In genomic region chr10:19584064-19584463, GRCm38 (mm10) we compare ENCODE assay signal across 9 mouse cellular contexts. TPM values are rescaled to one million over a fixed set of nuclear protein-coding genes. Genes with fewer than 3 reads are reported as not detected.
A peak's percentile ranks its signal among the peaks of the same experiment; 100 is the strongest.
DNase-seq lines count a peak whose midpoint lies in the region; TF ChIP-seq lines count a peak whose summit lies in the region.
"Had no signal": no experiment of that assay in that cellular context is flagged by ENCODE, and none has a peak within 500 bp of the region (broad histone marks: within the 10 kb centered on the region; RNA-seq: fewer than 3 reads in every experiment).

No protein-coding gene starts in this region.

- peak overlapping the region; percentile 33; the same call in 1 of the 2 replicates for H3K9ac ChIP-seq in MEL (ENCODE audit: control insufficient read depth, low read depth, low read length, poor library complexity, severe bottlenecking)

- TF ChIP-seq EP300 in MEL (IDR thresholded peaks at IDR 0.05; ENCODE audit: low read depth in 1 of 2, low read length in 2 of 2), result peak in 1 of 2 experiments; percentile 74; a peak in 2 of 4 replicates

- peak; percentile 34 for DNase-seq in kidney, adult 2 months
- no peak for DNase-seq in kidney, adult 9 months
- DNase-seq in MEL (ENCODE audit: low read depth, low spot score), result peak; percentile 89
- no peak for DNase-seq in limb, embryonic 10.5 days (ENCODE audit: low spot score)
- DNase-seq in spleen, postnatal 36 days (ENCODE audit: low spot score in 2 of 2), result peak; percentile 82 to 85
- no peak for DNase-seq in cerebellum, adult 9-10 months
- no peak for DNase-seq in cerebellum, adult 18-20 months
- DNase-seq in c-Kit-positive CD71-positive TER-119-positive erythroid progenitor cells, embryonic 14.5 days (ENCODE audit: low spot score), result no peak

- peaks cover 3% of the 10 kb centered on the region; the same call in 1 of the 2 replicates for H3K4me1 ChIP-seq in kidney, adult 2 months (ENCODE audit: control insufficient read depth, insufficient read depth, low read length)
- peaks cover 25 to 26% of the 10 kb centered on the region in 2 experiments for H3K4me1 ChIP-seq in MEL (ENCODE audit: control insufficient read depth in 1 of 2, insufficient read depth in 2 of 2, low read length in 2 of 2)
- peaks cover 6% of the 10 kb centered on the region for H3K4me1 ChIP-seq in limb, embryonic 10.5 days

- H3K27me3 ChIP-seq in kidney, adult 2 months (replicated peaks; ENCODE audit: control insufficient read depth, insufficient read depth, low read length), result no peaks in the 10 kb centered on the region
- H3K27me3 ChIP-seq in MEL (ENCODE audit: control insufficient read depth in 1 of 2, insufficient read depth in 2 of 2, low read length in 2 of 2), result no peaks in the 10 kb centered on the region
- no peaks in the 10 kb centered on the region for H3K27me3 ChIP-seq in limb, embryonic 10.5 days (ENCODE audit: low read depth, poor library complexity, severe bottlenecking)

- no peaks in the 10 kb centered on the region for H3K9me3 ChIP-seq in MEL (replicated peaks; ENCODE audit: insufficient read depth, low read length)
- no peaks in the 10 kb centered on the region for H3K9me3 ChIP-seq in limb, embryonic 10.5 days (replicated peaks)

- H3K27ac ChIP-seq in kidney, adult 2 months (ENCODE audit: insufficient read depth, low read depth, low read length), result no peak overlapping the region
- peak overlapping the region; percentile 92 for H3K27ac ChIP-seq in MEL (ENCODE audit: control insufficient read depth, low read depth, low read length)
- peak overlapping the region; percentile 54; the same call in 1 of the 2 replicates for H3K27ac ChIP-seq in limb, embryonic 10.5 days

- TF ChIP-seq POLR2A in kidney, adult 2 months (IDR thresholded peaks at IDR 0.05; ENCODE audit: low read depth, low read length), result no peak
- TF ChIP-seq POLR2A in MEL (IDR thresholded peaks at IDR 0.05; ENCODE audit: control insufficient read depth in 1 of 2, insufficient read depth in 1 of 2, low read depth in 1 of 2, low read length in 2 of 2, poor library complexity in 1 of 2), result peak in 1 of 2 experiments; percentile 60; a peak in 2 of 4 replicates

- TF ChIP-seq RAD21 in MEL (IDR thresholded peaks at IDR 0.05; ENCODE audit: low read depth, low read length), result no peak

- H3K4me3 ChIP-seq in kidney, adult 2 months (ENCODE audit: insufficient read depth, low read depth, low read length), result no peak overlapping the region
- H3K4me3 ChIP-seq in MEL (ENCODE audit: control insufficient read depth in 1 of 2, insufficient read depth in 1 of 2, low read depth in 2 of 2, low read length in 2 of 2), result no peak overlapping the region
- H3K4me3 ChIP-seq in limb, embryonic 10.5 days, result no peak overlapping the region
- H3K4me3 ChIP-seq: myocyte had no signal

- no peak for TF ChIP-seq CTCF in kidney, adult 2 months (conservative IDR thresholded peaks at IDR 0.05; ENCODE audit: insufficient read depth, insufficient read length, low read depth, low read length)
- no peak for TF ChIP-seq CTCF in MEL (IDR thresholded peaks at IDR 0.05 in 2 of 3, conservative IDR thresholded peaks at IDR 0.05 in 1 of 3; ENCODE audit: control insufficient read depth in 1 of 3, insufficient read depth in 1 of 3, low read depth in 2 of 3, low read length in 3 of 3, poor library complexity in 1 of 3, severe bottlenecking in 1 of 3)

- 88% methylated on average over 2 of the region's 2 CpGs for WGBS in kidney, adult 2 months
- 85% methylated on average over 2 of the region's 2 CpGs for WGBS in limb, embryonic 10.5 days

- H3K79me2 ChIP-seq in MEL (ENCODE audit: control insufficient read depth, insufficient read depth, low read length, poor library complexity), result no peaks in the 10 kb centered on the region

- H3K36me3 ChIP-seq in kidney, adult 2 months (ENCODE audit: control insufficient read depth, insufficient read depth, low read length), result no peaks in the 10 kb centered on the region
- peaks cover 0 to 35% of the 10 kb centered on the region in 2 experiments; a peak in 2 of 4 replicates for H3K36me3 ChIP-seq in MEL (ENCODE audit: control insufficient read depth in 1 of 2, insufficient read depth in 2 of 2, low read length in 2 of 2)
- no peaks in the 10 kb centered on the region for H3K36me3 ChIP-seq in limb, embryonic 10.5 days

TF ChIP-seq in MEL, 35 proteins besides CTCF, POLR2A, EP300 and RAD21:
- no peak for TF ChIP-seq MAX (IDR thresholded peaks at IDR 0.05; ENCODE audit: low read length)
- TF ChIP-seq MAFK (IDR thresholded peaks at IDR 0.05; ENCODE audit: borderline replicate concordance, low read depth, low read length), result no peak
- no peak for TF ChIP-seq USF2 (IDR thresholded peaks at IDR 0.05; ENCODE audit: borderline replicate concordance in 1 of 2, insufficient read depth in 1 of 2, low read depth in 1 of 2, low read length in 2 of 2)
- TF ChIP-seq MAZ (IDR thresholded peaks at IDR 0.05; ENCODE audit: low read depth, low read length), result peak; percentile 68; the same call in 1 of the 2 replicates
- 0 out of 2 replicates have a peak, but pooled peaks have one; percentile 40 for TF ChIP-seq RCOR1 (IDR thresholded peaks at IDR 0.05; ENCODE audit: low read depth, low read length)
- TF ChIP-seq CHD2 (IDR thresholded peaks at IDR 0.05; ENCODE audit: low read length), result no peak; the same call in 1 of the 2 replicates
- TF ChIP-seq ZNF384 (IDR thresholded peaks at IDR 0.05; ENCODE audit: low read depth, low read length), result no peak
- no peak for TF ChIP-seq GABPA (IDR thresholded peaks at IDR 0.05; ENCODE audit: low read depth, low read length)
- TF ChIP-seq ETS1 (IDR thresholded peaks at IDR 0.05; ENCODE audit: low read depth, low read length), result peak; percentile 50; the same call in 1 of the 2 replicates
- TF ChIP-seq NRF1 (IDR thresholded peaks at IDR 0.05; ENCODE audit: insufficient read depth, low read depth, low read length, poor library complexity, severe bottlenecking), result no peak
- TF ChIP-seq E2F4 (IDR thresholded peaks at IDR 0.05; ENCODE audit: borderline replicate concordance, low read depth, low read length), result no peak
- TF ChIP-seq POLR2AphosphoS5 (IDR thresholded peaks at IDR 0.05; ENCODE audit: borderline replicate concordance, low read depth, low read length), result no peak
- no peak for TF ChIP-seq KAT2A (conservative IDR thresholded peaks at IDR 0.05; ENCODE audit: low read depth, low read length)
- no peak; the same call in 1 of the 2 replicates for TF ChIP-seq NELFE (IDR thresholded peaks at IDR 0.05; ENCODE audit: low read depth, low read length)
- peak; percentile 71; the same call in 1 of the 2 replicates for TF ChIP-seq ELF1 (IDR thresholded peaks at IDR 0.05; ENCODE audit: low read depth, low read length)
- 0 out of 2 replicates have a peak, but pooled peaks have one; percentile 24 for TF ChIP-seq MYB (IDR thresholded peaks at IDR 0.05; ENCODE audit: low read depth, low read length)
- no peak for TF ChIP-seq JUND (IDR thresholded peaks at IDR 0.05; ENCODE audit: low read depth, low read length)
- TF ChIP-seq SMC3 (IDR thresholded peaks at IDR 0.05; ENCODE audit: low read depth, low read length), result no peak
- TF ChIP-seq TAL1 (IDR thresholded peaks at IDR 0.05; ENCODE audit: low read length), result no peak
- TF ChIP-seq SIN3A (IDR thresholded peaks at IDR 0.05; ENCODE audit: low read length), result 0 out of 2 replicates have a peak, but pooled peaks have one; percentile 43
- TF ChIP-seq MYC (IDR thresholded peaks at IDR 0.05; ENCODE audit: low read depth, low read length), result no peak
- TF ChIP-seq HCFC1 (IDR thresholded peaks at IDR 0.05; ENCODE audit: low read depth, low read length), result peak; percentile 69
- TF ChIP-seq TCF12 (IDR thresholded peaks at IDR 0.05; ENCODE audit: low read depth, low read length), result peak; percentile 41; the same call in 1 of the 2 replicates
- TF ChIP-seq GATA1 (IDR thresholded peaks at IDR 0.05; ENCODE audit: low read depth, low read length), result no peak
- no peak for TF ChIP-seq ZKSCAN1 (IDR thresholded peaks at IDR 0.05; ENCODE audit: low read depth, low read length)
- TF ChIP-seq ZMIZ1 (IDR thresholded peaks at IDR 0.05; ENCODE audit: low read depth, low read length), result 0 out of 2 replicates have a peak, but pooled peaks have one; percentile 22
- TF ChIP-seq MEF2A (IDR thresholded peaks at IDR 0.05; ENCODE audit: extremely low read depth, insufficient replicate concordance, low read depth, low read length, poor library complexity, severe bottlenecking), result no peak
- TF ChIP-seq UBTF (IDR thresholded peaks at IDR 0.05; ENCODE audit: borderline replicate concordance, insufficient read depth, low read depth, low read length), result no peak
- TF ChIP-seq MXI1 (IDR thresholded peaks at IDR 0.05; ENCODE audit: low read depth, low read length), result 0 out of 2 replicates have a peak, but pooled peaks have one; percentile 16
- TF ChIP-seq POLR2AphosphoS2 (IDR thresholded peaks at IDR 0.05; ENCODE audit: low read length), result no peak; the same call in 1 of the 2 replicates
- TF ChIP-seq TBP (IDR thresholded peaks at IDR 0.05; ENCODE audit: low read depth, low read length), result peak; percentile 73; the same call in 1 of the 2 replicates
- no peak for TF ChIP-seq BHLHE40 (IDR thresholded peaks at IDR 0.05; ENCODE audit: borderline replicate concordance, low read depth, low read length)
- no peak for TF ChIP-seq USF1 (IDR thresholded peaks at IDR 0.05; ENCODE audit: low read depth, low read length)
- no peak for TF ChIP-seq CHD1 (IDR thresholded peaks at IDR 0.05; ENCODE audit: low read depth, low read length)
- TF ChIP-seq ZC3H11A (IDR thresholded peaks at IDR 0.05; ENCODE audit: low read depth, low read length), result no peak
TF ChIP-seq in MEL: peak in this region for 11.

RNA-seq across cellular contexts. Expression of gene Ifngr1, which starts 7.7 kb away (rescaled TPM):
- 17.2 and 23.9 TPM in 2 replicates for polyA plus RNA-seq in kidney, adult 2 months (2012; rRNA removed)
- total RNA-seq in MEL (2012; rRNA removed), result 15.4 and 19.8 TPM in 2 replicates
- polyA plus RNA-seq in MEL (2012; ENCODE audit: insufficient read depth in 1 of 2, insufficient read length in 2 of 2, low read depth in 1 of 2, low replicate concordance in 2 of 2, missing spikeins in 1 of 2), result 10 to 100 TPM in 1 of 2 experiments, not detected in 1; 18.6 TPM
- polyA plus RNA-seq in limb, embryonic 10.5 days (2016; fragmentation: Nextera tagmentation; extraction: Ambion mirVana), result 28.1 and 34.6 TPM in 2 replicates

RNA-seq across cellular contexts. Expression of gene Il22ra2, which starts 37.7 kb away (rescaled TPM):
- 0.67 TPM in 1 of 2 replicates, not detected in the other for polyA plus RNA-seq in kidney, adult 2 months (2012; rRNA removed)
- not detected in 2 replicates for total RNA-seq in MEL (2012; rRNA removed)
- polyA plus RNA-seq in MEL (2012; ENCODE audit: insufficient read depth in 1 of 2, insufficient read length in 2 of 2, low read depth in 1 of 2, low replicate concordance in 2 of 2, missing spikeins in 1 of 2), result not detected
- not detected in 2 replicates for polyA plus RNA-seq in limb, embryonic 10.5 days (2016; fragmentation: Nextera tagmentation; extraction: Ambion mirVana)
- polyA plus RNA-seq: myocyte had no signal

Comparison
In these comparisons a context has a peak if more than half of its experiments do, and no peak if none do; other contexts are left out.
1. DNase-seq: peak in kidney, adult 2 months (single experiment), MEL (single experiment) and spleen, postnatal 36 days (2 of 2); none in kidney, adult 9 months (single experiment), limb, embryonic 10.5 days (single experiment), cerebellum, adult 9-10 months (single experiment), cerebellum, adult 18-20 months (0 of 2) and c-Kit-positive CD71-positive TER-119-positive erythroid progenitor cells, embryonic 14.5 days (single experiment).